Mouse (Mus musculus): ENCODE measurements around the gene Snx32. TPM values are rescaled to one million over a fixed set of nuclear protein-coding genes. Genes with fewer than 3 reads are reported as not detected.

The Snx32 gene
- polyA plus RNA-seq, 1 experiment from 2014 or later = 3.0 TPM

GRCm38 (mm10) chr19:5445747-5446146, 64.6 kb downstream of the Snx32 start:
- Histone ChIP-seq H3K27ac (ENCODE audit: low read depth) (no peak overlapping the region), H3K36me3 (replicated peaks; ENCODE audit: insufficient read depth, low read length) (no peaks in the 10 kb centered on the region), H3K9me3 (ENCODE audit: low read length) (no peaks in the 10 kb centered on the region), H3K4me3 (ENCODE audit: low read depth, low read length) (no peak overlapping the region), H3K27me3 (ENCODE audit: insufficient read depth, low read length) (peaks cover 53% of the 10 kb centered on the region), H3K4me2 (ENCODE audit: low read depth, low read length) (no peak overlapping the region), H3K4me1 (ENCODE audit: insufficient read depth) (peaks cover 23% of the 10 kb centered on the region), H3K9ac (replicated peaks) (no peak overlapping the region)
- TF ChIP-seq CTCF (IDR thresholded peaks at IDR 0.05; ENCODE audit: low read depth) (no peak), EP300 (IDR thresholded peaks at IDR 0.05; ENCODE audit: low read depth) (no peak)
- no peak for DNase-seq
- ATAC-seq = no peak
- 88% methylated on average over 5 of the region's 5 CpGs for WGBS (ENCODE audit: insufficient replicate concordance)

- DNase-seq (no peak), ATAC-seq (no peak)
- Histone ChIP-seq H3K4me1 (ENCODE audit: insufficient read depth) (peaks cover 23% of the 10 kb centered on the region), H3K9ac (replicated peaks) (no peak overlapping the region), H3K4me3 (ENCODE audit: low read depth, low read length) (no peak overlapping the region), H3K36me3 (replicated peaks; ENCODE audit: insufficient read depth, low read length) (no peaks in the 10 kb centered on the region), H3K27me3 (ENCODE audit: insufficient read depth, low read length) (peaks cover 46% of the 10 kb centered on the region), H3K4me2 (ENCODE audit: low read depth, low read length) (0 out of 2 replicates have a peak overlapping the region, but pooled peaks have one; percentile 3), H3K27ac (ENCODE audit: low read depth) (no peak overlapping the region), H3K9me3 (ENCODE audit: low read length) (peaks cover 4% of the 10 kb centered on the region; the same call in 1 of the 2 replicates)
- no peak for TF ChIP-seq CTCF (IDR thresholded peaks at IDR 0.05; ENCODE audit: low read depth)
- TF ChIP-seq EP300 (IDR thresholded peaks at IDR 0.05; ENCODE audit: low read depth) = no peak
- 32% methylated on average over 7 of the region's 7 CpGs for WGBS (ENCODE audit: insufficient replicate concordance)
Measured at GRCm38 (mm10) chr19:5444954-5445353, 65.4 kb downstream of the Snx32 start.

- WGBS (ENCODE audit: insufficient replicate concordance) = 47% methylated on average over 9 of the region's 9 CpGs
- peaks cover 41% of the 10 kb centered on the region for H3K27me3 ChIP-seq (ENCODE audit: insufficient read depth, low read length)
- H3K36me3 ChIP-seq (replicated peaks; ENCODE audit: insufficient read depth, low read length) = no peaks in the 10 kb centered on the region
- TF ChIP-seq EP300 (IDR thresholded peaks at IDR 0.05; ENCODE audit: low read depth) (no peak), CTCF (IDR thresholded peaks at IDR 0.05; ENCODE audit: low read depth) (no peak)
- peaks cover 23% of the 10 kb centered on the region for H3K4me1 ChIP-seq (ENCODE audit: insufficient read depth)
- H3K27ac ChIP-seq (ENCODE audit: low read depth) = no peak overlapping the region
- peaks cover 4% of the 10 kb centered on the region; the same call in 1 of the 2 replicates for H3K9me3 ChIP-seq (ENCODE audit: low read length)
- DNase-seq = no peak
- no peak overlapping the region for H3K9ac ChIP-seq (replicated peaks)
- no peak for ATAC-seq
- H3K4me3 ChIP-seq (ENCODE audit: low read depth, low read length) = no peak overlapping the region
- H3K4me2 ChIP-seq (ENCODE audit: low read depth, low read length) = 0 out of 2 replicates have a peak overlapping the region, but pooled peaks have one; percentile 3
Measured at GRCm38 (mm10) chr19:5444371-5444908, 65.9 kb downstream of the Snx32 start.

Other genes starting within 250 kb of the Snx32 start
- 2.6 and 3.3 TPM in 2 replicates for gene Pacs1, start 237.4 kb downstream of the Snx32 start, polyA plus RNA-seq (2015; fragmentation: Nextera tagmentation; extraction: Ambion mirVana)
- 80.7 and 93.7 TPM in 2 replicates for gene Sf3b2, start 215.1 kb downstream of the Snx32 start, polyA plus RNA-seq (2015; fragmentation: Nextera tagmentation; extraction: Ambion mirVana)
- gene Gal3st3, start 212.2 kb downstream of the Snx32 start, polyA plus RNA-seq (2015; fragmentation: Nextera tagmentation; extraction: Ambion mirVana) = not detected in 2 replicates
- gene Catsper1, start 174.8 kb downstream of the Snx32 start, polyA plus RNA-seq (2015; fragmentation: Nextera tagmentation; extraction: Ambion mirVana) = not detected in 2 replicates
- gene Cst6, start 161.0 kb downstream of the Snx32 start, polyA plus RNA-seq (2015; fragmentation: Nextera tagmentation; extraction: Ambion mirVana) = not detected in 2 replicates
- 19.3 and 25.0 TPM in 2 replicates for gene Eif1ad, start 143.8 kb downstream of the Snx32 start, polyA plus RNA-seq (2015; fragmentation: Nextera tagmentation; extraction: Ambion mirVana)
- 158 and 164 TPM in 2 replicates for gene Banf1, start 143.4 kb downstream of the Snx32 start, polyA plus RNA-seq (2015; fragmentation: Nextera tagmentation; extraction: Ambion mirVana)
- 20.8 and 24.0 TPM in 2 replicates for gene Sart1, start 121.8 kb downstream of the Snx32 start, polyA plus RNA-seq (2015; fragmentation: Nextera tagmentation; extraction: Ambion mirVana)
- 0.14 TPM in 1 of 2 replicates, not detected in the other for gene Tsga10ip, start 108.0 kb downstream of the Snx32 start, polyA plus RNA-seq (2015; fragmentation: Nextera tagmentation; extraction: Ambion mirVana)
- gene Drap1, start 85.6 kb downstream of the Snx32 start, polyA plus RNA-seq (2015; fragmentation: Nextera tagmentation; extraction: Ambion mirVana) = 71.5 and 74.2 TPM in 2 replicates
- gene AI837181, start 85.4 kb downstream of the Snx32 start, polyA plus RNA-seq (2015; fragmentation: Nextera tagmentation; extraction: Ambion mirVana) = 15.8 and 16.1 TPM in 2 replicates
- gene Fosl1, start 63.0 kb downstream of the Snx32 start, polyA plus RNA-seq (2015; fragmentation: Nextera tagmentation; extraction: Ambion mirVana) = not detected in 2 replicates
- 1.6 and 2.1 TPM in 2 replicates for gene Ccdc85b, start 52.6 kb downstream of the Snx32 start, polyA plus RNA-seq (2015; fragmentation: Nextera tagmentation; extraction: Ambion mirVana)
- gene Fibp, start 49.9 kb downstream of the Snx32 start, polyA plus RNA-seq (2015; fragmentation: Nextera tagmentation; extraction: Ambion mirVana) = 35.6 and 35.7 TPM in 2 replicates
- gene Ctsw, start 42.0 kb downstream of the Snx32 start, polyA plus RNA-seq (2015; fragmentation: Nextera tagmentation; extraction: Ambion mirVana) = 1.4 and 1.9 TPM in 2 replicates
- gene Efemp2, start 36.6 kb downstream of the Snx32 start, polyA plus RNA-seq (2015; fragmentation: Nextera tagmentation; extraction: Ambion mirVana) = 8.1 and 9.2 TPM in 2 replicates
- 8.6 and 11.9 TPM in 2 replicates for gene Mus81, start 22.1 kb downstream of the Snx32 start, polyA plus RNA-seq (2015; fragmentation: Nextera tagmentation; extraction: Ambion mirVana)
- gene Cfl1, start 20.1 kb downstream of the Snx32 start, polyA plus RNA-seq (2015; fragmentation: Nextera tagmentation; extraction: Ambion mirVana) = 841 and 843 TPM in 2 replicates
- not detected in 2 replicates for gene 1700020D05Rik, start 6.8 kb downstream of the Snx32 start, polyA plus RNA-seq (2015; fragmentation: Nextera tagmentation; extraction: Ambion mirVana)
- 0.06 TPM in 1 of 2 replicates, not detected in the other for gene Ovol1, start 50.1 kb upstream of the Snx32 start, polyA plus RNA-seq (2015; fragmentation: Nextera tagmentation; extraction: Ambion mirVana)
- gene Ap5b1, start 57.5 kb upstream of the Snx32 start, polyA plus RNA-seq (2015; fragmentation: Nextera tagmentation; extraction: Ambion mirVana) = 3.1 and 3.4 TPM in 2 replicates
- 78.4 and 79.1 TPM in 2 replicates for gene Rnaseh2c, start 91.3 kb upstream of the Snx32 start, polyA plus RNA-seq (2015; fragmentation: Nextera tagmentation; extraction: Ambion mirVana)
- gene Kat5, start 99.7 kb upstream of the Snx32 start, polyA plus RNA-seq (2015; fragmentation: Nextera tagmentation; extraction: Ambion mirVana) = 15.1 and 15.8 TPM in 2 replicates
- 21.3 and 22.6 TPM in 2 replicates for gene Rela, start 126.9 kb upstream of the Snx32 start, polyA plus RNA-seq (2015; fragmentation: Nextera tagmentation; extraction: Ambion mirVana)
- gene Sipa1, start 153.2 kb upstream of the Snx32 start, polyA plus RNA-seq (2015; fragmentation: Nextera tagmentation; extraction: Ambion mirVana) = 14.1 and 15.3 TPM in 2 replicates
- 10.4 and 12.5 TPM in 2 replicates for gene Map3k11, start 178.2 kb upstream of the Snx32 start, polyA plus RNA-seq (2015; fragmentation: Nextera tagmentation; extraction: Ambion mirVana)
- gene Pcnx3, start 178.4 kb upstream of the Snx32 start, polyA plus RNA-seq (2015; fragmentation: Nextera tagmentation; extraction: Ambion mirVana) = 5.2 and 5.6 TPM in 2 replicates
- gene Kcnk7, start 193.8 kb upstream of the Snx32 start, polyA plus RNA-seq (2015; fragmentation: Nextera tagmentation; extraction: Ambion mirVana) = 0.17 and 0.18 TPM in 2 replicates
- 38.5 and 42.5 TPM in 2 replicates for gene Ehbp1l1, start 215.8 kb upstream of the Snx32 start, polyA plus RNA-seq (2015; fragmentation: Nextera tagmentation; extraction: Ambion mirVana)
- 28.9 and 31.0 TPM in 2 replicates for gene Fam89b, start 219.1 kb upstream of the Snx32 start, polyA plus RNA-seq (2015; fragmentation: Nextera tagmentation; extraction: Ambion mirVana)
- gene Ltbp3, start 230.4 kb upstream of the Snx32 start, polyA plus RNA-seq (2015; fragmentation: Nextera tagmentation; extraction: Ambion mirVana) = 1.3 and 1.4 TPM in 2 replicates